Mouse (Mus musculus) left cerebral cortex, adult 11 months (tissue): Measurements from ENCODE around the gene Tgfbr3.
"Not testable (repeated sequence)": the region's sequence is repeated elsewhere in the genome, so short reads cannot be mapped to it uniquely, and the experiment has no call there.

Experiments
- DNase-seq: peaks from one replicate; pipeline ENCODE4 v3.0.0; 2022; ENCODE audit warnings: low spot score

The Tgfbr3 gene

GRCm38 (mm10) chr5:107240276-107240675 is 49.2 kb downstream of the Tgfbr3 start:
- no peak for DNase-seq

DNA sequence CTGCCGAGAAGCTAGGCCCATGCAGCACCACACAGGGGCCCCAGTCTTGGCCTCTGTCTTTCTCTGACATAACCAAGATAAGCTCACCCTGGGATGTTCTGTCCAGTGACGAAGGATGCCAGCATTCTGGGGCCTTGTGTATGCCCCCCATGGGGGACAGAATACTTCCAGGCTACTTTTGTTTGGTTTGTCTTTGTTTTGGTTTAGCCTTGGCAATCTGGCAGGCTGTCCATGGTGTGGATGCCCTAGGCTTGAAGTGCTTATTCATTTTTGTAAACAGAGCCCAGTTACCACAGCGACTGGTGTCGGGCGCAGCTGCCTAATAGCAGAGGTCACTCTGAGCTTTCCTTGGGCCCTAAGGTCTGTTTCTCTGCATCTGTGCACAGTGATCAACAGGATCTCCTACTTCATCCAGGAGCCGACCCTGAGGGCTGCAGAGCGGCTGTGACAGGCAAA is 51.4 kb downstream of the Tgfbr3 start:
- no peak for DNase-seq

DNA sequence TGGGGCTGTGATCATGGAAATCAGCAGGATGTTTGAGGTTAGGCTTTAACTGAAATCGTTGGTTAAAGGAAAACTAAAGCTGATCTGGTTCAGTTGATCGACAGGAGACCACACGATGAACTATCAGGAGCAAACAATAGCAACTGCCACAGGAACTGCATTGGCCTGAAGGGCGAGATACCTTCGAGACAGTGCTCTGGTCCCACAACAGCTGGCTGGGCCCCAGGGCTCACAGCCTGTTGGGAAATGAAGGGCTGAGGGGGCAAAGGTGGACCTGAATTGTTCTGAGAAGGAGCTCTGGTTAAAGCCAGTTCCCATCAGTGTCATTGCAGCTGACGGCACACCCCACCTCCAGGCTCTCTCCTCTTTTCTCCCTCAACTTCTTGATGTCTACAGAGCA is 52.5 kb downstream of the Tgfbr3 start:
- no peak for DNase-seq

DNA sequence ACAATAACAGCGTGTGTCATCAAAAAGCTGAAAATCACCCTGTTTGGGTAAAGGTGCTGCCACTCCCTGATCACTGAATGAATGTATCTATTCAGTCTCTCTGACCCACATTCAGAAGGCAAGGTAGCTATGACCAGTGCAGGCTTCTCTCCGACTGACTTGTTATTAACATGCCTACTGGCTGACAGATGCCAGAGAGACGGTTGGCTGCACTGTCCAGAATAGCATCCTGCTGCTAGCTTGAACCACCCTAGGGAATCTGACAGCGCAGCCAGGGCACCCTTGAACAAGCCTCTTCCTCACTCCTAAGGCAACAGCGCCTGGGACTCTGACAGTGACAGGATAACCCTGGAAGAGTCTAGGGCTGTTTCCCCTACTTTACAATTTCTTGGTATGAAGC is 53.4 kb downstream of the Tgfbr3 start:
- no peak for DNase-seq

DNA sequence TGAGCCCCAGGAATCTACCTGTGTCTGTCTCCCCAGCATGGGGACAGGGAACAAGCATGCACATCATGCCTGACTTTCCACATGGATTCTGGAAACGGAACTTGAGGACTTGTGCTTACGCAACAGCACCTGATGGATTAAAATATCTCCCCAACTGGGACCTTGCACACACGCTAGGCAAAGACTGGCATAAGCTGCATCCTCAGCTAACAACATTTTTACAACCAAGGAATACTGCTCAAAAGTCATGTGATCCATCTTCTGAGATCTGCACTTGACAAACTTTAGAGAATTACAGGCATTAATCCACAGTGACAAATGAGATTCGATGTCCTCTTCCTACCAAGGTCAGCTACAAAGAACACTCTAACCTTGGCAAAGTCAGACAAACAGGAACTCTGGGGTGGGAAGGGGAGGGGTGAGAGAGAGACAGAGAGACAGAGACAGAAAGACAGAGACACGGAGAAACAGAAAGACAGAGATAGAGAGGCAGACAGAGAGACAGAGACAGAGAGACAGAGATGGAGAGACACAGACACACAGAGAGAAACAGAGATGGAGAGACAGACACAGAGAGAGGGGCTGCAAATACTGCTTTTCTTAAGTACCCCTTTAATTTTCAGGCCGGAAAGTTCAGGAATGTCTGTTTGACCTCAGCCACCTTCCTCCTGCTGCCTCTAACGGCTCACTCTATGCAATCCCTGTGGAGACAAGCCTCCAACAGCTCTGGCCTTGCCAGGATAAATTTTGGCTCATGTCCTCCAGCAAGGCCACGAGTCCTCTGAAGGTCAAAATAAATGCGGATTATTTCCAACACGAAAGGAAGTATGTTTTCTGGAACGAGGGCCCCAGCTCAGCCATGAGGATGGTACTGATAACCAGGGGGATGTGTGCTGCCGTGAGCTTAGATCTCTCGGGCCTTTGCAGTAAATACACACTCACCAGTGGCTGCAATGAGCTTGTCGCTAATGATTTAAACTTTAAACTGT is 55.8 kb downstream of the Tgfbr3 start:
- DNase-seq: no peak

GRCm38 (mm10) chr5:107230189-107230588 is 59.2 kb downstream of the Tgfbr3 start:
- no peak for DNase-seq

DNA sequence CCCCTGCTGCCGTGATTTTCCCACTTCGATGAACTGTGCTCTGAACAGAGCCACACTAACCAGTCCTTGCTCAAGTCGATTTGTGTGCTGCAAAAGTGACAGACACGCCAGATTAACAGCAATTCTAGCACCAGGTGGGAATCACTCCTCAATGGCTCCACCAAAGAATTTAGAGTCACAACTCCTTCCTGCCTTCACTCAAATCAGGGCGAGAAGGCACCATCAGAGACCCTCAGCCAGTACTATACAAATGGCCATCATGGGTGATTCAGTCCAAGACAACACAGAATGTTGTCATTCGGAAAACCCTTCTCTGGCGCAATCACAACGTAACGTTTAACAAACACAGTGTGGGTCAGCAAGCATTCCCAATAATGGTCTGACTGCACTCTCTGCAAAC is 60.4 kb downstream of the Tgfbr3 start:
- no peak for DNase-seq

DNA sequence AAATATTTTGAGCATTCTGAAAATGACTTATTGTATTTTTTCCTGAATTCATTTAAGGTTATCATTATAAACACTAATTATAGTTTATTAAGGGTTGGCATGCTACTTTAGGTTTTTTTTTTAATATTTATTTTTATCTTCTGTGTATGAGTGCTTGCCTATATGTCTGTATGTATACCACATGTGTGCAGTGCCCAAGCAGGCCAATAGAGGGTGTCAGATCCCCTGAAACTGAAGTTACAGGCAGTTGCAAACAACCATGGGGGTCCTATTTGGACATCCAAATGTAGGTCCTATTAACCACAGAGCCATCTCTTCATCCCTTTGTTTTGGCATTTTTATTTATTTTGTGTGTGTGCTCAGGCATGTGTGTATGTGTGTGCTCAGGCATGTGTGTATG is 61.8 kb downstream of the Tgfbr3 start:
- no peak for DNase-seq

- DNase-seq: no peak
Measured at GRCm38 (mm10) chr5:107224820-107225417, 64.5 kb downstream of the Tgfbr3 start.

DNA sequence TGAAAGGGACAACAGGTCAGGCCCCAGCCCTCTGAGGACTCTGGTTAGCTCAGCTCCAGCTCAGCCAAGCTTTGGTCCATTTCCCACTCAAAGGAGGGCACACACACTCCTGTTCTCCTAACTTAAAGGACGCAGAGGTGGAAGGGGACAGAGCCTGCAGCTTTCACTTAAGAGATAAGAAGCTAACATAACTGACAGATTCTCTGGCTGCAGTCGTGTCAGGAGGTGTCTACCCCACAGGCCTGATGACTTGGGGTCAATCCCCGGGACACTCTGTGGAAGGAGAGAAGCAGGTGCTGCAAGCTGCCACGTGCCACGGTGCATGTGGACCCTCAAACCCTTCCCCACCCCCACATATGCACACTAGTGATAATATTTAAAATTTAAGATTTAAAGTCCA is 65.3 kb downstream of the Tgfbr3 start:
- no peak for DNase-seq

- DNase-seq: not testable (repeated sequence)
Measured at GRCm38 (mm10) chr5:107223483-107223882, 65.9 kb downstream of the Tgfbr3 start.

GRCm38 (mm10) chr5:107223029-107223428 is 66.4 kb downstream of the Tgfbr3 start:
- DNase-seq: no peak

- no peak for DNase-seq
Measured at GRCm38 (mm10) chr5:107222670-107223005, 66.8 kb downstream of the Tgfbr3 start.

GRCm38 (mm10) chr5:107221892-107222669 is 67.3 kb downstream of the Tgfbr3 start:
- DNase-seq: no peak

- DNase-seq: no peak
Measured at GRCm38 (mm10) chr5:107220936-107221335, 68.5 kb downstream of the Tgfbr3 start.

DNA sequence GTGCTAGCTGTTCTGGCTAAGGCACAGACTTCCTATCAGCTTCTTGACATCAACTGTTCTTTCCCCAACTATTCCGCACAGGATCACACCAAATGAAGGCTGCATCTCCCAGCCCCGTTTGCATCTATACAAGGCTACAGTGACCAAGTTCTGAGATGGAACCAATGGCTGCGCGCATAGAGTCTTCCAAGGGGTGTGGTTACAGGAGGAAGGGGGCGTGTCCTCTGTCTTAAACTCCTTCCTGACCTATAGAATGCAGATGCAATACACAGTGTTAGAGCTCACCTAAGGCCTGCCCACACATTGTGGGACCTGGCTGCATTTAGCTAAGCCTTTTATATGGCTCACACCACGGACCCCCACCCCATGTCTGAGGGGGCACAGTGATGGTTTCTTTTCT is 69.5 kb downstream of the Tgfbr3 start:
- DNase-seq: no peak

- no peak for DNase-seq
Measured at GRCm38 (mm10) chr5:107219318-107219717, 70.1 kb downstream of the Tgfbr3 start.

- DNase-seq: no peak
Measured at GRCm38 (mm10) chr5:107218594-107218993, 70.8 kb downstream of the Tgfbr3 start.

DNA sequence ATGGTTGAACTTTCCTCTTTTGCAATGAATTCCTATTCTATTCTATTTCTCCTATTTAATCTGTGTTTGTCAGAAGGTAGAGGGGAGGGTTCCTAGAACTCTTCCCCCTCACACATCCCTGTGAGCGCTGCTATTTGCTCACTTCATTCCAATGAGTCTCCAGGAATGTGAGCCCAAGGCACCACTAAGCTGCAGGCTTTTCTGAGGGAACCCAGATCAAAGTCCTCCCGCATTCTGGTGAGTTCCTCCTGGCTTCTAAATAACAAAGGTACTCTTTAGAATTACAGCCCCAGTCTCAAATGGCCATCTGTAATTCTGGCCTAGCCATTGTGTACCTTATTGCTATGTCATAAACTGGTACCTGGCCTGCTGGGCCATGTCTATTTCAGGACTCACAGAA is 72.3 kb downstream of the Tgfbr3 start:
- DNase-seq: no peak

GRCm38 (mm10) chr5:107213373-107214132 is 75.9 kb downstream of the Tgfbr3 start:
- DNase-seq: no peak

- DNase-seq: no peak
Measured at GRCm38 (mm10) chr5:107211830-107212370, 77.5 kb downstream of the Tgfbr3 start.

- no peak for DNase-seq
Measured at GRCm38 (mm10) chr5:107210040-107210439, 79.4 kb downstream of the Tgfbr3 start.
